In the genomic region with DNA sequence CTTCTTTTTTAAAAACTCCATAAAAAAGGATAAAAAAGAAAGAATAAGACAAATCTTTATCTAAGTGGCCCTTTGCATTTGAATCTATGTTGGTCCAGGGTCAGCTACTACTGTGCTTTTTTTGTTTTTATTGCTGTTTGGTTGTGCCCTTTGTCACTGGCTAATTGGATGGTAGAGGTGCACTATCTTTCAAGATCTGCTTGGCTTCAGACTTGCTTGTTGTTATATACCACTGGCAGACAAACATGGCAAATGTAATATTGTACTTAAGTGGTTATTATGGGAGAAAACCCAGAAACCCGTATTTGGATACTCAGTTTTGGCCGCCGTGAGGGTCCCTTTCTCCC, we compare ENCODE assay signal across 21 mouse cellular contexts. TPM values are rescaled to one million over a fixed set of nuclear protein-coding genes. Genes with fewer than 3 reads are reported as not detected.
DNase-seq lines count a peak whose midpoint lies in the region; ATAC-seq and TF ChIP-seq lines count a peak whose summit lies in the region.
"Had no signal": no experiment of that assay in that cellular context is flagged by ENCODE, and none has a peak within 500 bp of the region (broad histone marks: within the 10 kb centered on the region; RNA-seq: fewer than 3 reads in every experiment).

No protein-coding gene starts in this region.

- H3K79me2 ChIP-seq in MEL (ENCODE audit: control insufficient read depth, insufficient read depth, low read length, poor library complexity): no peaks in the 10 kb centered on the region

- H3K4me3 ChIP-seq in MEL (ENCODE audit: control insufficient read depth in 1 of 2, insufficient read depth in 1 of 2, low read depth in 2 of 2, low read length in 2 of 2): peak overlapping the region in 1 of 2 experiments; percentile 8; a peak in 1 of 4 replicates
- H3K4me3 ChIP-seq in erythroblast, embryonic 14.5 days (replicated peaks): peak overlapping the region; percentile 55
- H3K4me3 ChIP-seq in liver, embryonic 14.5 days (ENCODE audit: insufficient read depth in 1 of 2, low read depth in 2 of 2, low read length in 2 of 2): no peak overlapping the region
- H3K4me3 ChIP-seq: embryonic facial prominence, embryonic 15.5 days; heart, embryonic 15.5 days; hindbrain, embryonic 13.5 days had no signal

- TF ChIP-seq CTCF in MEL (IDR thresholded peaks at IDR 0.05 in 2 of 3, conservative IDR thresholded peaks at IDR 0.05 in 1 of 3; ENCODE audit: control insufficient read depth in 1 of 3, insufficient read depth in 1 of 3, low read depth in 2 of 3, low read length in 3 of 3, poor library complexity in 1 of 3, severe bottlenecking in 1 of 3): no peak
- TF ChIP-seq CTCF in liver, embryonic 14.5 days (IDR thresholded peaks at IDR 0.05; ENCODE audit: low read depth): no peak

- WGBS in liver, embryonic 14.5 days (ENCODE audit: insufficient replicate concordance): 75% methylated on average over 3 of the region's 3 CpGs

- peaks cover 0 to 15% of the 10 kb centered on the region in 2 experiments; a peak in 2 of 4 replicates for H3K36me3 ChIP-seq in MEL (ENCODE audit: control insufficient read depth in 1 of 2, insufficient read depth in 2 of 2, low read length in 2 of 2)
- peaks cover 27% of the 10 kb centered on the region for H3K36me3 ChIP-seq in erythroblast, embryonic 14.5 days (ENCODE audit: control insufficient read depth)
- H3K36me3 ChIP-seq in liver, embryonic 14.5 days (replicated peaks; ENCODE audit: control insufficient read depth, insufficient read depth, low read depth): no peaks in the 10 kb centered on the region
- H3K36me3 ChIP-seq: heart, embryonic 15.5 days had no signal

- H3K9ac ChIP-seq in MEL (ENCODE audit: control insufficient read depth, low read depth, low read length, poor library complexity, severe bottlenecking): no peak overlapping the region
- H3K9ac ChIP-seq in liver, embryonic 14.5 days (replicated peaks): no peak overlapping the region
- H3K9ac ChIP-seq: embryonic facial prominence, embryonic 15.5 days; heart, embryonic 15.5 days; hindbrain, embryonic 13.5 days had no signal

- peak; percentile 67 for ATAC-seq in liver, embryonic 14.5 days (ENCODE audit: insufficient read depth)
- peak; percentile 23; the same call in 1 of the 2 replicates for ATAC-seq in megakaryocyte progenitor cell, adult 5-6 weeks (replicated peaks; ENCODE audit: poor library complexity)
- ATAC-seq: activated CD4-positive, CD25-positive, alpha-beta regulatory T cell, adult 4 months; forebrain, embryonic 14.5 days; hindbrain, postnatal 0 days; Patski had no signal

- TF ChIP-seq RAD21 in MEL (IDR thresholded peaks at IDR 0.05; ENCODE audit: low read depth, low read length): no peak

- peaks cover 11% of the 10 kb centered on the region in 2 experiments for H3K4me1 ChIP-seq in MEL (ENCODE audit: control insufficient read depth in 1 of 2, insufficient read depth in 2 of 2, low read length in 2 of 2)
- peaks cover 42% of the 10 kb centered on the region for H3K4me1 ChIP-seq in erythroblast, embryonic 14.5 days (ENCODE audit: control insufficient read depth)
- peaks cover 19 to 24% of the 10 kb centered on the region in 2 experiments for H3K4me1 ChIP-seq in liver, embryonic 14.5 days (replicated peaks; ENCODE audit: control insufficient read depth in 2 of 2, insufficient read depth in 2 of 2, low read length in 1 of 2)
- H3K4me1 ChIP-seq: embryonic facial prominence, embryonic 15.5 days; heart, embryonic 15.5 days; hindbrain, embryonic 13.5 days had no signal

- TF ChIP-seq EP300 in MEL (IDR thresholded peaks at IDR 0.05; ENCODE audit: low read depth in 1 of 2, low read length in 2 of 2): no peak
- no peak for TF ChIP-seq EP300 in liver, embryonic 14.5 days (IDR thresholded peaks at IDR 0.05; ENCODE audit: low read depth)

- no peaks in the 10 kb centered on the region for H3K27me3 ChIP-seq in MEL (ENCODE audit: control insufficient read depth in 1 of 2, insufficient read depth in 2 of 2, low read length in 2 of 2)
- no peaks in the 10 kb centered on the region for H3K27me3 ChIP-seq in erythroblast, embryonic 14.5 days (ENCODE audit: control insufficient read depth)
- no peaks in the 10 kb centered on the region for H3K27me3 ChIP-seq in liver, embryonic 14.5 days (ENCODE audit: control insufficient read depth, insufficient read depth, low read length)
- H3K27me3 ChIP-seq: embryonic facial prominence, embryonic 15.5 days; heart, embryonic 15.5 days; hindbrain, embryonic 13.5 days; Patski had no signal

- intact Hi-C loops in left cerebral cortex, postnatal 25 days (cut with DNase I): no loop called here

- TF ChIP-seq POLR2A in MEL (IDR thresholded peaks at IDR 0.05; ENCODE audit: control insufficient read depth in 1 of 2, insufficient read depth in 1 of 2, low read depth in 1 of 2, low read length in 2 of 2, poor library complexity in 1 of 2): no peak

- peak overlapping the region; percentile 74 for H3K4me2 ChIP-seq in liver, embryonic 14.5 days (ENCODE audit: low read depth)
- H3K4me2 ChIP-seq: embryonic facial prominence, embryonic 15.5 days; heart, embryonic 11.5 days; heart, embryonic 15.5 days; hindbrain, embryonic 13.5 days had no signal

- no peaks in the 10 kb centered on the region for H3K9me3 ChIP-seq in MEL (replicated peaks; ENCODE audit: insufficient read depth, low read length)
- no peaks in the 10 kb centered on the region for H3K9me3 ChIP-seq in erythroblast, embryonic 14.5 days (ENCODE audit: control insufficient read depth, low read length)
- no peaks in the 10 kb centered on the region for H3K9me3 ChIP-seq in liver, embryonic 14.5 days (ENCODE audit: control insufficient read depth, low read length)
- H3K9me3 ChIP-seq: embryonic facial prominence, embryonic 15.5 days; heart, embryonic 15.5 days; hindbrain, embryonic 13.5 days had no signal

- H3K27ac ChIP-seq in MEL (ENCODE audit: control insufficient read depth, low read depth, low read length): peak overlapping the region; percentile 38
- peak overlapping the region; percentile 75 for H3K27ac ChIP-seq in liver, embryonic 14.5 days
- H3K27ac ChIP-seq: embryonic facial prominence, embryonic 15.5 days; heart, embryonic 15.5 days; hindbrain, embryonic 13.5 days; hindbrain, postnatal 0 days had no signal

- DNase-seq in MEL (ENCODE audit: low read depth, low spot score): no peak
- DNase-seq in liver, embryonic 14.5 days (ENCODE audit: low read depth in 3 of 3, low spot score in 3 of 3): peak in 1 of 3 experiments; percentile 13
- no peak for DNase-seq in adrenal gland, postnatal 14 days
- DNase-seq in kidney, adult 18-20 months: no peak
- no peak for DNase-seq in left cerebral cortex, postnatal 25 days (ENCODE audit: low spot score in 2 of 2)
- DNase-seq: adrenal gland, postnatal 25 days; cerebellum, adult 2 months; cerebellum, postnatal 10 days; embryo, embryonic 11 days; gastrocnemius, postnatal 36 days; heart, postnatal 14 days had no signal

TF ChIP-seq in MEL, 35 proteins besides CTCF, POLR2A, EP300 and RAD21:
- no peak for TF ChIP-seq SMC3 (IDR thresholded peaks at IDR 0.05; ENCODE audit: low read depth, low read length)
- no peak for TF ChIP-seq SIN3A (IDR thresholded peaks at IDR 0.05; ENCODE audit: low read length)
- no peak for TF ChIP-seq MAFK (IDR thresholded peaks at IDR 0.05; ENCODE audit: borderline replicate concordance, low read depth, low read length)
- TF ChIP-seq MAZ (IDR thresholded peaks at IDR 0.05; ENCODE audit: low read depth, low read length): no peak
- no peak for TF ChIP-seq KAT2A (conservative IDR thresholded peaks at IDR 0.05; ENCODE audit: low read depth, low read length)
- no peak for TF ChIP-seq E2F4 (IDR thresholded peaks at IDR 0.05; ENCODE audit: borderline replicate concordance, low read depth, low read length)
- TF ChIP-seq NRF1 (IDR thresholded peaks at IDR 0.05; ENCODE audit: insufficient read depth, low read depth, low read length, poor library complexity, severe bottlenecking): no peak
- no peak for TF ChIP-seq ZMIZ1 (IDR thresholded peaks at IDR 0.05; ENCODE audit: low read depth, low read length)
- TF ChIP-seq GABPA (IDR thresholded peaks at IDR 0.05; ENCODE audit: low read depth, low read length): no peak
- TF ChIP-seq ZNF384 (IDR thresholded peaks at IDR 0.05; ENCODE audit: low read depth, low read length): no peak
- no peak for TF ChIP-seq NELFE (IDR thresholded peaks at IDR 0.05; ENCODE audit: low read depth, low read length)
- TF ChIP-seq ETS1 (IDR thresholded peaks at IDR 0.05; ENCODE audit: low read depth, low read length): no peak
- TF ChIP-seq BHLHE40 (IDR thresholded peaks at IDR 0.05; ENCODE audit: borderline replicate concordance, low read depth, low read length): no peak

RNA-seq across cellular contexts. Expression of a gene that starts 46.8 kb away (rescaled TPM):
- 18.6 and 20.6 TPM in 2 replicates for total RNA-seq in MEL (2012; rRNA removed)
- polyA plus RNA-seq in MEL (2012; ENCODE audit: insufficient read depth in 1 of 2, insufficient read length in 2 of 2, low read depth in 1 of 2, low replicate concordance in 2 of 2, missing spikeins in 1 of 2): 10 to 100 TPM in 1 of 2 experiments, not detected in 1; 24.9 TPM
- polyA plus RNA-seq in erythroblast, embryonic 14.5 days (2012): 33.4 and 39.8 TPM in 2 replicates
- polyA plus RNA-seq in liver, embryonic 14.5 days (2012; rRNA removed): 13.5 and 16.4 TPM in 2 replicates
- 17.0 and 23.5 TPM in 2 replicates for polyA plus RNA-seq in liver, embryonic 14.5 days (2014; fragmentation: Nextera tagmentation; extraction: Ambion mirVana)
- total RNA-seq in megakaryocyte progenitor cell, adult 5-6 weeks (2015): 12.4 and 16.1 TPM in 2 replicates
- total RNA-seq in megakaryocyte progenitor cell, adult 5-6 weeks (2017): 12.6 and 16.1 TPM in 2 replicates
- 26.0 and 37.0 TPM in 2 replicates for total RNA-seq in adrenal gland, postnatal 14 days (2021)
- total RNA-seq in left cerebral cortex, postnatal 25 days (2021): 100 to 1,000 TPM; 105 to 112 TPM
